Mouse (Mus musculus) liver, adult (tissue): Measurements from ENCODE around the gene Rftn1.

Experiments used
- GATA4 ChIP-seq: IDR thresholded peaks from 2 replicates; pipeline ENCODE4 v1.6.1; 2014; ENCODE audit warnings: mild to moderate bottlenecking, low read length; ENCODE audit not compliant: insufficient replicate concordance

Gene Rftn1

DNA sequence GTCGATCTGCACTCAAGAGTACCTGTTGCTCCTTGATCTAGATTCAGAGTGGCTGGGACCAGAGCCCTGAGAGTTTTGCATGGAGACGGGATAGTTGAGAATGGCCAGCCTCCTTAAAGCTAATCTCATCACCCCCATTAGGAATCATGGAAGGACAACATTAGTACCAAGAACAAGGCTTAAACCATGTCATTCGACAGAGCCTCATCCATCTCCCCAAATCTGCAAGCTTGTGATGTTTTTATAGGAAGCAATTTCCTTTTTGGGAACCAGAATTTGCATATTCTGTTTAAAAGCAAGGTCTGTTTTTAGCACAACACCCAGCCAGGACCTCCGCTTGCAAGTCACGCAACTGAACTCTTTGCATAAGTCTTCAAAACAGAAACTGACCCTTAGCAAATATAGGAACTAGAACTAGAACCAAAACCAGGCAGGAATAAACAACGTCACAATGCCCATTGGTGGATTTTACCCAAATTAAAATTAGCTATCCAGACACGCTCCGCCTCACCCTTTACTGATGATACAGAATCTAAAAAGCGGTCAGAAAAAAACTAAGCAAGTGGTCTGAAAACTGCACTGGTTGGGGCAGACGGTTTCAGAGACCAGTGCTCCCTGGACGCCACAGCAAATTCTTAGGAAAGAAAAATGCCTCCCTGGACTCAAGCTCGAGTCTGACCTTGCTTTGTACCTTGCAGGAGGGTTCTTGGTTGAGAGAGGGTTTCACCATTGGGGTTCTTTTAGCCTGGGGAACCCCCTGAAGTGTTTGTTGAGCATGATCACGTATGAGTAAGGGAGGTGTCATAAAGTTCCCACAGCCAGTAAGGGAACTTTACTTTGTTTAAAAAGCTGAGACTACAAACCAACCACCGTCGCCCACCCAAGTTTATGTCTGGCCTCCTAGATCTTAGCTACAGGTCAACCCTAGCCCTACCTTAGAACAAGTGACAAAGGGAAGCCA is 33.0 kb downstream of the Rftn1 start:
- no peak for TF ChIP-seq GATA4

DNA sequence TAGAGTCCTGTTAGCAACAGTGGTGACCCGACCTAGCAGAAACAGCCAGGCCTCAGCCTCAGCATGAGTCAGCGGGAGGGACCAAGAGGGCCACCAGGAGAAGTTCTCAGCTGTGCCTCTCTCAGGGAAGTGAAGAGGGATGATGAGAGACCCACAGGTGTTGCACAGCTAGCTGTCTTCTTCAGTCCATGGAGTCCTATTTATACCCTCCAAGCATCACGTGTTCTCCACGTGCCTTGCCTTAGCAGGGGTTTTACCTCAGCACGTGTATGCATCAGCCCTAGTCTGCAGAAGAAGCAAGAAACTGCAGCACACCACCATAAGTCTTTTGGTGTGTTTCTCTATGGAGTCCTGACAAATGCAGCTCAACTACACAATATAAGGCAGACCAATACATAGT is 38.4 kb downstream of the Rftn1 start:
- no peak for TF ChIP-seq GATA4

DNA sequence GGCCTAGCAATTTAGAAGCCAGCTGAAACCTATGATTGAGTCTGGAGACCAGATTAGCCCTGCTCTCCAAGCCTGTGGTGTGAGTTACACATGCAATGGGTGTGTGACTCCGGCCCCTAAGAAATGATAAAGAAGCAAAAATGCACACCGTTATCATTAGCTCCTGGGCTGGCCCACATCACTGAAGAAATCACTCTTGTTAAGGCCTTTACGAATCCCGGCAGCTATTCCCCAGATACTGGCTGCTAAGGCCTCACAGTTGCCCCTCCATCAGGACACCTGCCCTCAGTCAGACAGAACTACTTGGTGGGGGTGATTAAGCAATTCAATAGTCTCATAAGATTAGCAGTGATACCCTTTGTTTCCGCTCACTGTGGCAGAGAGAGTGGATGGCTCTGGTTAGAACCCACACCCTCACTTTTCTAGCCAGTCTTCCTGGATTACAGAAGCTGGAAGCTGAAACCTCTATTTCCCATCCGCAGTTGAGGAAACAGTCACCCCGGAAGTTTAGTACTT is 39.2 kb downstream of the Rftn1 start:
- no peak for TF ChIP-seq GATA4

DNA sequence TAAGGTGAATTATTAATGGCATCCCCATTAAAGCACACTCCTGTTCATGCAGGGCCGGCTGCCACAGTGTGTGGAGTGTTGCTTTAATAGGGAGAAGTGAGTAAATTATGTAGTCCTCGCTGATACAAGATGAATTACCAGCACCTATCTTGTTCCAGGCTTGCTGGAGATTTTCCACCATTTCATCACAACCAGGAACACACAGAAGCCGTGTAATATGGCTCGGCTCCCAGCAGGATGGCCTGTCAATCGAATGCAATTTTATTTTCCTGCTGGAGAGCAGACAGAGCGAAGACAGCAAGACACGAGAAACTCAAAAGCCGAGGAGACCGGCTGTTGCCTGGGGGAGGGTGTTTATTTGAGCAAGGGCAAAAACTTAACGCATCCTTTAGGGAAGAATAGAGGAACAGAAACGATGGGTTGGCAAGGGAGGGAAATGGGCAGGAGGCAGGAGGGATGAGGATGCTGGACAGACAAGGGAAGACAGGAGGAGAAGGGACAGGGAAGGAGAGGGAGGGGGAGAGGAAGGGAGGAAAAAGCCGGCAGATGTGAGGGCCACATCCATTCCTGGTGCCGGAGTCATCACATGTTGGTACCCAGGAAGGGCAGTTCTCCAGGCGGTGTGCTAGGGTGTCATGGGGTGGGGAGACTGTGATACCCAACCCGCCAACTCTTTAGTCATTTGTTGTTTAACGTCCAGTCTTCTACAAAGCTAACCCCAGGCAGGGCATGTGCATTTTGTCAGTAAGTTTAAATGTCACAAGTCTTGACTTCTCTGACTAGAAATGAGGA is 39.9 kb downstream of the Rftn1 start:
- TF ChIP-seq GATA4, result no peak

DNA sequence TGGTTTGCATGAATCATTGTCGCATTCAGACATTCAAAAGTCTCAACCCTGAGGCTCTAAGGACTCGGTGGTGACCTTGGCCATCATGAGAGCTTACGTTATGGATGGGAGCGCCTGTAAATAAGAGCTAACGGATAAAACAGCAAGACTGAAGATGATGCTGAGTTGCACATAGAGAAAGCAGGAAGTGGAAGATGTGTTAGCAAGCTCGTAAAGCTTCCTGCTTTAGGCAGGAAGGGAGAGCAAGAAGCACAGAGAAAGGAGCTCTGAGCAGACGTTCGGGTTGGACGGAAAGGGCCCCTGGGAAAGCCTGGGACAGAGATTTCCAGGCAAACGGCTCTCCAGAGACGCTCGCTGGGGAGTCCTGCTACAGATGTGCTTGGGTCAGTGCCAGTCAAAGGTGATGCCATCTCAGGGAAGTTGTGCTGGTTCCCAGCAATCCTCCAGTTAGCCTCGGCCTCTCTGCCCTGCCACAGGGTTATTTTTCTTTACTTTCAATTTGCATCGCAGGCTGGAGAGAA is 40.7 kb downstream of the Rftn1 start:
- TF ChIP-seq GATA4, result no peak

DNA sequence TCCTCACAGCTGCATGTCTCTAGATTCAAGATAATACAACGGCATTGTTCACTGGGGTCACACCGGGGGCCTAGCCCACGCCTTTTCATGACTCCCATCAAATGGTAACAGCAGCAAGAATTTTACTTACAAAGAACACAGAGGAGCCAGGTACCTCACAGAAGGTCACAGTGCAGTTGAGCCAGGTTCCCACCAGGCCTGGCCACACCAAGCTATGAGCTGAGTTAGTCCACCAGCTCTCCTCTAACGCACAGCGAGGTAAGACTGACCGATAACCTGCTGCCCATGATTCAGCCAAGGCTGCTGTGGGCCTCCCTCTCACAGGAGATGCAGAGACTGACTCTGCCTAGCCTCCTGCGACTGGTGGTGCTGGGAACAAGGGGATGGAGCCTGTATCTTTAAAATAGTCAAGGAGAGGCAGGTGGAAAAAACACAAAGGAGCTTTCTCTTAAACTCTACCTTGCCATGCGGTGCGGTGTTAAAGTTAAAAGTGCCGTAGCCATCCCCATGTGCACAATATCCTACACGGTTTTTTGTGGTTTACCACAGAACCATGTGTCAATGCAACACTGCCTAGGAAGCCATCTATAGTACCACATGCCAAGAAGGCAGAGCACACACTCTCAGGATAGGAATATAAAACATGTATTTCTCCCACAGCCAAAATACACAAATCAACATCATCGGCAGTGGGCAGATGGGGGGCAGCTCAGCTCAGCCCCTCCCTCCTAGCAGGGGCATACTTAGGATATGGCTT is 42.5 kb downstream of the Rftn1 start:
- no peak for TF ChIP-seq GATA4

DNA sequence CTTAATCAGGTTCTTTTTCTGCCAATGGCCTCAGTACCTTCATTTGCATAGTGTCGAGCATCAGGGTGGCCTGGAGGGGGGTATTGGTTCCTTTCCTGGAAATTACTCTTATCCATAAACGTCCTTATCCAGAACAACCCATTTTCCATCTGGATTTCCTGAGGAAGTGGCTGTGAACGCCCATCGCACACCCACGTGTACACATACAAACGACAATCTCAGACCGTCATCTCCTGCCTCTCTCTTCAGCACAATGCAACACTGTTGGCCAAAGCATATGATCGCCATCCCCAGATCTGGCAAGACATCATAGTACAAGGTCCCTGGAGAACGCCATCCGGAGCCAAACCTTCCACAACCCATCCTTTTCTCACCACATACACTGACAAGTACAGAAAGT is 47.1 kb downstream of the Rftn1 start:
- peak; percentile 68; the same call in 1 of the 2 replicates for TF ChIP-seq GATA4

DNA sequence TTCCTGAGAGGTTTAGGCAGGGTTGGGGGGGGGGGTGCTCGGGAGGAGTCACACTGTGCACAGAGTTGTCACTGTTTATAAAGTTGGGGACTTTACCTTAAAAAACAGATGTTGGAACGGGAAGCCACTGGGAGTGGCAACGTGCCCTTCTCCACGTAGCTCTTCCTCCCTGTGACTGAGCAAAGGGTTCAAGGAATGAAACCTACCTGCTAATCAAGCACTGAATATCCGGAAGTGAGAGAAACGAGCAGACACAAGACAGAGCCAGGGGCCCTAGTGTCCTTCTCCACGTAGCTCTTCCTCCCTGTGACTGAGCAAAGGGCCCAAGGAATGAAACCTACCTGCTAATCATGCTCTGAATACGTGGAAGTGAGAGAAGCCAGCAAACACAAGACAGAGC is 47.9 kb downstream of the Rftn1 start:
- TF ChIP-seq GATA4, result no peak

DNA sequence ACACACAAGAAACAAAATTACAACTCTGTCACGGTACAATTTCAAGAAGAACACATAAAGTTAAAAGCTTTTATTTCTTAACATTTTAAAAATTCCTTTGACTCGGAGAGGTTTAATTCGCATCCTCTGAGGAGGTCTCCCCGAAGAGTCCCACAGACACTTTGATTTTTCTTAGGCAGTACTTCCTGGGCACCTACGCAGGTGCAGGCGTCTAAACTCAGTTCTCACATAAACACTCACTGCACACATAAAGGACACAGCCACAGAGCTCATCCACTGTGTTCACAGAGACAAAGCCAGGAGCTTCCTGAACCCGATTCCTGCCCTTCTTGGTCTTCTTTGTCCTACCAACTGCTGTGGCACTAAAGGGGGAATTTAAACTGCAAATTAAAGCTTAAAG is 48.3 kb downstream of the Rftn1 start:
- no peak for TF ChIP-seq GATA4

DNA sequence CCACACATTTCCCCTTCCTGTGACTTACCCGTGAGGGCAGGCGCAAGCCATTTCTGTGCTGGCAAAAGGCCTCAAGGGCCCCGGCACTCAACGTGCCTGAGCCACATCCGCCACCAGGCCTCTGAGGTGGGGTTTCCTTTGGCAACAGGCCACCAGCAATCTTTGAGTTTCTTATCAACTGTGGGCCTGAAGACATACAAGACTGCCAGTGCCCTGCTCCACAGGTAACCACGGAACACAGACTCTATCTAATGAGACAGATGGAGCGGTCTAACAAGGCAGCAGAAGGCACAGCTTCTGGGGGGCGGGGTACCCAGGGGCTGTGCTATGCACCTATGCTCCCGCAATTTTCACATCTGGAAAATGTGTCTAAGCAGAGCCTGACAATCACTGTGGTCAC is 54.4 kb downstream of the Rftn1 start:
- TF ChIP-seq GATA4, result peak; percentile 61; the same call in 1 of the 2 replicates

DNA sequence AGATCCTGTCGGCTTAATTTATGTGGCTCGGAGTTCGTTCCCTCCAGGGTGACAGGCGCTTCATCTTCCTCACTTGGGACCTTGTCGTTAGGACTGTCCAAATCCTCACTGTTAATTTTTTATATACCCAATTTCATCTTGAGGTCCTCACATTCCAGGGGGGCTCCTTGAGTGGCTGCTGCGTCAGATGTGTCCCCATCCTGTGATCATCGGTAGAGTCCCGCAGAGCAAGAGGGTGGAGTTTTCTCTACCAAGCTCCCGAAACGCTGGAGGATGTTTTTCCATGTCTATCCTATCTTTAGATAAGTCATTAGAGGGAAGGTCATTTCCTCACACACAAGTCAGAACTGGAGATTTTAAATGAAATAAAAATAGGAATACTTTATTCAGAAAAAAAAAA is 55.0 kb downstream of the Rftn1 start:
- no peak for TF ChIP-seq GATA4

DNA sequence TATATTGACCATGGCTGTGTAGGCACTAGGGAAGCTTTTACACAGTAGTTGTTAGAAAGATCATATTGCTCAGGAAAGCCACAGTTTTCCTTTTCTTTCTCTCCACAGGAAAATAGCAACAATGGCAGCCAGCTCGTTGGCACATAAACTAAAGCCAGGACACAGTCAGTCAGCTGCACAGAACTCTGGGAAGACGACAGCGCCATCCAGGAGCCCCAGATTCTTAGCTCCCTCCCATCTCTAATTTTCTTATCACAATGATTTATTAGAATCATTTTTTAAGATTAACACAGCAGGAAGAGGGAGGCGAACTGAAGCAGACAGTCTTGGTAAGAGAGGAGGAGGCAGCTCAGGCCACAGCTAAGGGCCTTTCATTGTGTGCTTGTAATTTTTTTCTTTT is 58.8 kb downstream of the Rftn1 start:
- no peak for TF ChIP-seq GATA4

DNA sequence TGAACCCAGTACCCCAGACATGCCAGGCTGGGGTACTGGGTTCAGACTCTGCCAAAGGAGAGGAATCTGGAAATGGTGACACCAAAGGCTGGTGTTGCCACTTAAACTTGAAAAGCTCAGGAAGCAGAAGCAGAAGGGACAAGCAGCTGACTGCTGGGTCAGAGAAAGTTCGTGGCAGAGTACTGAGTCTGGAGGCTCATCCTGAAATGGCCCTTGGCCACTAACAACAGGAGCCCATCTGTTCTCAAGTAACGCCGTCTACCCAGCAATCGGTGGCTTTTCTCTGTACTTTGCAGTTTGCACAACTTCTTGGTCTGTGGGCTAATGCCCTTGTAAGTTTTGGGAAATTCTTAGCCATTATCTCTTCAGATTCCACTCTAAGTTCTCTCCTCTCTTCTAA is 60.1 kb downstream of the Rftn1 start:
- no peak for TF ChIP-seq GATA4

DNA sequence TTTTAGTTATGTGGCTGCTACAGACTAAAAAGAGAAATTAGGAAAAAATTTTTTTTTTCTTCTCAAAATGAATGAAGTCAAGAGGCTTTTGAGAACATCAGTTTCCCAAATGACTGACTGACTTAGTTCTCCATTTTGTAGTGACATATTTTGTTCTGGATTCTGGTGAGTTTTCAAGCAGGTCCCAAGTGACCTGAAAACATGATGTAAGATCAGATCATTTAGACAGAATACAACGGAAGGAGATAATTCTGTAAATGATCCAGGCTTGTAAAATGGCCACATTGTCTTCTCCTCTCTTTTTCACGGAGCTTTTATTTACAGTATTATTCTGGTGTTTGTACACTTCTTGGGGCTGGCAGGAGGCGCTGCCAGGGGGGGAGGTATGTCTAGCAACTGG is 62.1 kb downstream of the Rftn1 start:
- no peak for TF ChIP-seq GATA4

DNA sequence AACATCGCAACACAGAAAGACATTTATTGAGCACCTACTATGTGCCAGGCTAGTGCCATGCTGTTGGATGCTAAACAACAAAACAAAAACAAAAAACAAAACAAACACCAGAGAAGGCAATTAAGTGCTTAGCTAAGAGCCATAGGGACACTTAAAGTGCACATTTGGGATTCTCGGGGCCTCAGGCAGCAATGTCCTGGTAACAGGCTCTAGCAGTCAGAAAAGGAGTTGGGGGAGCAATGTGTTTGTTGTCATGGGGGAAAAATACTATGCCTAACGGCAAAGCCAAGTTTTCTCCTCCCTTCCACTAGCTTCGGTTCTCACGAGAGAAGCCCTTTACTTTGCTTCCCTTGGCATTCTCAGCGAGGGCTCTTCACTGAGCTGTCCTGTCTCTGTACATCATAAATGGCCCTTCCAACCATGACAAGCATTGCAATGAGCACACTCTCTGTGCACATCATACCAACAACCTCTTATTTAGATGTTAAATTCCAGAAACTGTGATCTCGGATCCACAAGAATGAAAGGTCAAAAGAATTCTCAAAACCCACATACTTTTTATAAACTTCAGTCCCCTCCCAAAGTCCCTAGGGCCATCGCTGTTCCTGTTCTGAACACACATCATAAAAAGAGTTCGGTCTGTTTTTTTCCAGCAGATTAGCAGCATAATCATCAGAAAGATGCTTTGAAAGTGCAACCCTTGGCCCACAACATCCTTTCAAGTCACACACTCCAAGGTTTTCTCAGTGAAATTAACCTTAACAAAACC is 63.2 kb downstream of the Rftn1 start:
- no peak for TF ChIP-seq GATA4

DNA sequence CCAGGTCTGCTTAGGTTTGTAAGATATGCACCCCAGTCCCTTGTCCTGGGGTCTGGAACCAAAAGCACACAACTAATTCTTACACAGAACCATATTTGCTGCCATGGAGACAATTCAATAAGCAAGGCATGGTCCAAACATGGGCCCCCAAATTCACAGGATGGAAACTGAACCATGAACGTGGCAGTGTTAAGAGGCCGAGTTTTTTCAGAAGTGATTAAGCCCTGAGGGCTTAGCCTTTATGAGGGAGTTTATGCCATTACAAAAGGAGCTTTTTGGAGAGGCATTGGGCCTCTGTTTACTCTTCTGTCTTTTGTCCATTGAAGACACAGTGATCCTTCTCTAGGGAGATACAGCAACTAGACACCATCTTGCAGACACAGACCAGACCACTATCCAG is 63.9 kb downstream of the Rftn1 start:
- no peak for TF ChIP-seq GATA4
